Mouse (Mus musculus) small intestine, adult 2 months (tissue): Measurements from ENCODE around the gene Slc25a23.
A peak's percentile ranks its signal among the peaks of the same experiment; 100 is the strongest.

ENCODE experiments used
- CTCF ChIP-seq: fragments of 200-500 bp; IDR thresholded peaks from 2 replicates; pipeline ENCODE4 v1.5.1; 2012; ENCODE audit warnings: low read depth, mild to moderate bottlenecking, control low read depth, inconsistent platforms, low read length, moderate library complexity, mixed read lengths; ENCODE audit not compliant: insufficient replicate concordance, insufficient read length; ENCODE audit errors: extremely low read depth
- POLR2A ChIP-seq: fragments of 200-500 bp; IDR thresholded peaks from 2 replicates; pipeline ENCODE4 v1.6.1; 2012; ENCODE audit warnings: low read depth, mild to moderate bottlenecking, control low read depth, inconsistent platforms, low read length, moderate library complexity

- TF ChIP-seq CTCF (no peak), POLR2A (peak; percentile 62; the same call in 1 of the 2 replicates)
These were observed 18.7 kb upstream of the Slc25a23 start, which contains the start of gene Dennd1c for GRCm38 (mm10) chr17:57078336-57078735.
